Mouse (Mus musculus) cerebellum, adult 2 months (tissue): ENCODE results near the gene Ccdc120.

ENCODE experiments used
- CTCF ChIP-seq: fragments of 200-500 bp; IDR thresholded peaks from 2 replicates; pipeline ENCODE4 v1.5.1; 2011; ENCODE audit warnings: low read depth, mild to moderate bottlenecking, control low read depth, low read length, moderate library complexity, borderline replicate concordance; ENCODE audit not compliant: insufficient read depth
- POLR2A ChIP-seq: fragments of 200-500 bp; IDR thresholded peaks from 2 replicates; pipeline ENCODE4 v1.6.1; 2011; ENCODE audit warnings: low read length, control low read depth, borderline replicate concordance; ENCODE audit not compliant: insufficient read depth

DNA sequence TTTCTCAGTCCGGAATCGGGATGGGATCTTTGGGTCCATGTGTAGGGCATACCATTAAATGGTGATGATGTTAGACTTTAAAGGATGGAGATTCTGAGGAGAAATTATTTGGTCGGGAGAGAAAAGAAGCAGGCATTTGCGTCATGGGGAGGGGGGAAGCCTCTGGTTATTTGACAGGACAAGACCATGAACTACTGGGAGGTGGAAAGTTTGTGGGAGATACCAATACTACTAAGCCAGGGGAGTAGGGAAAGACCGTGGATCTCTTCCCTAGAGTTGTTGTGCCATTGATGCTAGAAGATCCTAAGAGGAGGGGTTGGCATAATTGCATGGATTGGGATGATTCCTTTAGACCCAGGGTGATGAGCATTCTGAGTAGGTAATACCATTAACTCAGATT is 39.6 kb upstream of the Ccdc120 start:
- TF ChIP-seq CTCF (no peak), POLR2A (no peak)
